Mouse (Mus musculus): ENCODE data around the gene Kmo. TPM values are rescaled to one million over a fixed set of nuclear protein-coding genes. Genes with fewer than 3 reads are reported as not detected.
A peak's percentile ranks its signal among the peaks of the same experiment; 100 is the strongest.

Gene Kmo
- polyA plus RNA-seq, 1 experiment, result 49.6 TPM

DNA sequence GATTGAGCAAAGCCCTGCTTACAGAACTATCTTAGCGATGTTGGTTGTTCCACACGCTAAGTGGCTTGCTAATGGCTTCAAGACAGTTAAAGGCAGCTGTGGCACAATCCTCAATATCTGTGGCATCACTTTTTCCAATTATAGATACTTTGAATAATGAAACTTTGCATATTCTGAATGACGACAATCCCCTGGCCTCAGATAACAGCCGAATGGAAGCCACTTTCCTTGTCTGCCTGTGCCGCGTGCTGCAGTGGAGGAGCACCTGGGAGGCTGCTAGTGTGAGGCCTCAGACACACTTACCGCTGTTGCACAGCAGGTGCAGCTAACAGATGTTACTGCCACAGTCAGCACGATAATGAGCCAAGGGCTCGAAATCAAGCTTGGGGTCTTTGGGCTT lies 5.2 kb upstream of the Kmo start:
- no peaks in the 10 kb centered on the region for H3K27me3 ChIP-seq (replicated peaks; ENCODE audit: control insufficient read depth, insufficient read depth, low read length)
- no peaks in the 10 kb centered on the region for H3K4me1 ChIP-seq (ENCODE audit: control insufficient read depth, insufficient read depth, low read length)
- H3K27ac ChIP-seq (ENCODE audit: insufficient read depth, low read depth, low read length), result no peak overlapping the region
- no peak for DNase-seq
- TF ChIP-seq CTCF (conservative IDR thresholded peaks at IDR 0.05; ENCODE audit: insufficient read depth, insufficient read length, low read depth, low read length) (no peak), POLR2A (IDR thresholded peaks at IDR 0.05; ENCODE audit: low read depth, low read length) (no peak)
- no peak overlapping the region for H3K4me3 ChIP-seq (ENCODE audit: insufficient read depth, low read depth, low read length)
- 95% methylated on average over 9 of the region's 9 CpGs for WGBS
- H3K36me3 ChIP-seq (ENCODE audit: control insufficient read depth, insufficient read depth, low read length), result peaks cover 9% of the 10 kb centered on the region

DNA sequence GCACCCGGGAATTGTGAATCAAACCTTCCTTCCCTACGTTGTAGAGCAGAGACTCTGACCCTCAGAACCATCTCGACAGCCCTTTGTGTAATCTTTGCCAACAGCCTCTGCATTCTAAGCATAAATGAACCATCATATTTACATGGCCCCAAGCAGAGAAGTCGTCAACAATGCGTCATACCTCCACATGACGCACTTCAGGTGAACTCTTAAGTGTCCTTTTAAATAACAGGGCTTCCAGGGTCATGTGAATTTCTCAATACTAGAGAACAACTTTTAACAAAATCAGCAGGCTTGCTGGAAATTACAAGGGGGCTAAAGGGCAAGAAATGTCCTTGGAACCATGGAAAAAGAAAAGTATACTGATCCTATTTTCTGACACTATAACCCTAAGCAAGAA lies 3.5 kb downstream of the Kmo start:
- 43% methylated on average over 6 of the region's 6 CpGs for WGBS
- no peaks in the 10 kb centered on the region; the same call in 1 of the 2 replicates for H3K36me3 ChIP-seq (ENCODE audit: control insufficient read depth, insufficient read depth, low read length)
- H3K27ac ChIP-seq (ENCODE audit: insufficient read depth, low read depth, low read length), result no peak overlapping the region
- no peaks in the 10 kb centered on the region for H3K27me3 ChIP-seq (replicated peaks; ENCODE audit: control insufficient read depth, insufficient read depth, low read length)
- peaks cover 16% of the 10 kb centered on the region for H3K4me1 ChIP-seq (ENCODE audit: control insufficient read depth, insufficient read depth, low read length)
- DNase-seq, result no peak
- no peak overlapping the region for H3K4me3 ChIP-seq (ENCODE audit: insufficient read depth, low read depth, low read length)
- TF ChIP-seq POLR2A (IDR thresholded peaks at IDR 0.05; ENCODE audit: low read depth, low read length) (no peak), CTCF (conservative IDR thresholded peaks at IDR 0.05; ENCODE audit: insufficient read depth, insufficient read length, low read depth, low read length) (no peak)

DNA sequence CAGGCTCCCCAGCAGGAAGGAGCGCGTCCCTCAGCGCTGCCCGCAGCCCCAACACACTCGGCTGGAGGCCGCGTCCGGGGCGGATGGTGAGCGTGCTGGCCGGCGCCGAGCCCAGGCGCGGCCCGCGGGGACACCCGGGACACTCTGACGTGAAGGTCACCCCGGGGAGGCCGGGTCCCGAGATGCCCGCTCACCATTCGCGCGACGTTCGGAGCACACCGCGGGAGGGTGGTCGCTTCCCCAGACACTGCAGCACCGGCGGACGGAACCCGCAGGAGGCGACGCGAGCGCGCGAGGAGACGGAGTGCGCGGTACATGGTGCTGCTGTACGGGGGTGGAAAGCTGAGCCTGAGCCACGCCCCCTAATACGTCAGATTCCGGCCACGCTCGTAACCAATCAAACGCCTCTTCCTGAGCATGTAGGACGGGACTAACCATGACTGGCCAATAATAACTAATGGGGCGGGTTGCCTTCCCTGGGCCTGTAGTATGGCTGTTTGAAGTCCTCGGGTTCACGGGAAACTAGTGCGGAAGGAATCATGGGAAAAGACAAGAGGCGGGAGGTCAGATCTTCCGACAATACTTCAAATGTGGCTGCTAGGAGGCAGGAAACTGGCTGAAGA lies 5.2 kb downstream of the Kmo start, which contains the start of gene Fh1:
Fh1 (minus strand) TSS at position 379 of the 623 bp plus-strand sequence.
- TF ChIP-seq CTCF (conservative IDR thresholded peaks at IDR 0.05; ENCODE audit: insufficient read depth, insufficient read length, low read depth, low read length), result no peak
- peak; percentile 96 for TF ChIP-seq POLR2A (IDR thresholded peaks at IDR 0.05; ENCODE audit: low read depth, low read length)
- peaks cover 16% of the 10 kb centered on the region for H3K4me1 ChIP-seq (ENCODE audit: control insufficient read depth, insufficient read depth, low read length)

DNA sequence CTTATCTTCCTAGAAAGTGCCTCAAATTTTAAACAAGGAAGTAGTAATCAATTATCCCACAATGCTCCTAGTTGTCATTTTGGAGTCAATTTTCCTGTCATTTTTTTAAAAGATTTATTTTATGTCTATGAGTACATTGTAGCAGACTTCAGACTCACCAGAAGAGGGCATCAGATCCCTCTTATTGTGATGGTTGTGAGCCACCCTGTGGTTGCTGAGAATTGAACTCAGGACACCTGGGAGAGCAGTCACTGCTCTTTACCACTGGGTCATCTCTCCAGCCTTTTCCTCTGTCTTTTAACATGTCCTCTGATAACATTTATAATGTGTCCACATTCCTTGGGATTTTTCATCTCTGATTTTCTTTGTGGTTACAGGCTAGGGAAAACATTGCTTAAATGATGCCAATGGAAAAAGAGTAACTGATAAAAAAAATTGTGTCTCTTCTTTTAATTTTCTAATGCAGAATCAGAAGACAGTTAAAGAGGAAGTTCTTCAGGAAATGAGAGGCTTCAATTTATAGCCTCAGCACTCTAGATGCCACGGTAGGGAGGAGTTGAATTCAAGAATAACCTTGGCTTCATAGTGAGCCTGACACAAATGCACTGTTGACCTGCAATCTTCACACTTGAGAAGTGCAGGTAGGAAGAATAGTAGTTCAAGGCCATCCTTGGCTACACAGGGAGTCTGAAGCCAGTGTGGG lies 6.0 kb downstream of the Kmo start:
- H3K27ac ChIP-seq (ENCODE audit: insufficient read depth, low read depth, low read length), result peak overlapping the region; percentile 62
- no peaks in the 10 kb centered on the region for H3K36me3 ChIP-seq (ENCODE audit: control insufficient read depth, insufficient read depth, low read length)
- no peak overlapping the region for H3K4me3 ChIP-seq (ENCODE audit: insufficient read depth, low read depth, low read length)
- 57% methylated on average over 1 of the region's 1 CpGs for WGBS
- H3K27me3 ChIP-seq (replicated peaks; ENCODE audit: control insufficient read depth, insufficient read depth, low read length), result no peaks in the 10 kb centered on the region
- no peak for TF ChIP-seq POLR2A (IDR thresholded peaks at IDR 0.05; ENCODE audit: low read depth, low read length)
- peak; percentile 68 for TF ChIP-seq CTCF (conservative IDR thresholded peaks at IDR 0.05; ENCODE audit: insufficient read depth, insufficient read length, low read depth, low read length)
- H3K4me1 ChIP-seq (ENCODE audit: control insufficient read depth, insufficient read depth, low read length), result peaks cover 18% of the 10 kb centered on the region
- DNase-seq, result peak; percentile 57

More for the DNA sequence above, 5.2 kb downstream of the Kmo start, which contains the start of gene Fh1:
- H3K27me3 ChIP-seq (replicated peaks; ENCODE audit: control insufficient read depth, insufficient read depth, low read length), result no peaks in the 10 kb centered on the region
- DNase-seq, result peak; percentile 99
- peak within 1 kb of the TSS; percentile 77 for H3K4me3 ChIP-seq (ENCODE audit: insufficient read depth, low read depth, low read length)
- H3K27ac ChIP-seq (ENCODE audit: insufficient read depth, low read depth, low read length), result peak within 1 kb of the TSS; percentile 62
- under 1% methylated on average over 58 of the region's 58 CpGs for WGBS
- H3K36me3 ChIP-seq (ENCODE audit: control insufficient read depth, insufficient read depth, low read length), result no peaks in the 10 kb centered on the region

DNA sequence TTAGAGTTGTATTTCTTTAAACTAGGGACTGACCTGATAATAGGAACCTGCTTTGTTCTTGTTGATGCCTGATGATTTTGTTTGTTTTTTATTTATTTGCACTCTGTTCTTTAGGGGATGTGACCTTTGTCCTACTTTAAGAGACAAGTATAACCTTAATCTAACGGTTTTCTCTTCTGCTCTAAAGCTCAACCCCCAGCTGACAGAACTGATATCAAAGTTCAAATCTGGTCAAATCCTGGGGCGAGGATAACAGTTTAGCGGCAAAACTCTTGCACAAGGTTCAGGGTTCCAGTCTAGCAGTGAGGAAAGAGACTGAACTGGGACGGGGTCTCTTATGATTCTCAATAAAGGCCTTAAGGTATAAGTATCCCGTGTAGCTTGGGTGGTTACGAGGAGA lies 9.1 kb downstream of the Kmo start:
- TF ChIP-seq CTCF (conservative IDR thresholded peaks at IDR 0.05; ENCODE audit: insufficient read depth, insufficient read length, low read depth, low read length), result no peak
- TF ChIP-seq POLR2A (IDR thresholded peaks at IDR 0.05; ENCODE audit: low read depth, low read length), result no peak
- Histone ChIP-seq H3K36me3 (ENCODE audit: control insufficient read depth, insufficient read depth, low read length) (no peaks in the 10 kb centered on the region), H3K4me1 (ENCODE audit: control insufficient read depth, insufficient read depth, low read length) (peaks cover 8% of the 10 kb centered on the region), H3K27ac (ENCODE audit: insufficient read depth, low read depth, low read length) (no peak overlapping the region), H3K4me3 (ENCODE audit: insufficient read depth, low read depth, low read length) (no peak overlapping the region), H3K27me3 (replicated peaks; ENCODE audit: control insufficient read depth, insufficient read depth, low read length) (no peaks in the 10 kb centered on the region)
- DNase-seq, result no peak
- 70% methylated on average over 6 of the region's 6 CpGs for WGBS

DNA sequence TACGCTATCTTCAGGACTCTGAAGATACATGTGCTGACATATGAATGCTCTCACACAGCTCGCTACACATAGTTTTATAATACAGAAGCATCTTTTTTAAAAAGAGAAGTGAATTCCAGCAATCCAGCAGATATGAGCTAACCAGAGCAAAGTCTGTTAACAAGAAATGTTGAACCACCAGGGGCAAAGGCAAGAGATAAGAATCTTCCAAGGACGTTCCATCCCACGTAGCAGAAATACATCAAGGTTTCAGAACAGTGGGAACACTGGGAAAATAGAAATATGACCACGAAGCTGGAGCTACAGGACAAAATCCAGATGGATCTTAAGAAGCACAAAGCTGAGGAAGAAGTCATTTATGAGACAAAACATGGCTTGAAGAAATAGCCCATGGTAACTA lies 10.2 kb downstream of the Kmo start:
- WGBS, result 80% methylated on average over 5 of the region's 5 CpGs
- H3K27ac ChIP-seq (ENCODE audit: insufficient read depth, low read depth, low read length), result no peak overlapping the region
- H3K36me3 ChIP-seq (ENCODE audit: control insufficient read depth, insufficient read depth, low read length), result no peaks in the 10 kb centered on the region
- peaks cover 2% of the 10 kb centered on the region; the same call in 1 of the 2 replicates for H3K4me1 ChIP-seq (ENCODE audit: control insufficient read depth, insufficient read depth, low read length)
- DNase-seq, result no peak
- TF ChIP-seq CTCF (conservative IDR thresholded peaks at IDR 0.05; ENCODE audit: insufficient read depth, insufficient read length, low read depth, low read length), result no peak
- no peak for TF ChIP-seq POLR2A (IDR thresholded peaks at IDR 0.05; ENCODE audit: low read depth, low read length)
- H3K27me3 ChIP-seq (replicated peaks; ENCODE audit: control insufficient read depth, insufficient read depth, low read length), result no peaks in the 10 kb centered on the region
- H3K4me3 ChIP-seq (ENCODE audit: insufficient read depth, low read depth, low read length), result no peak overlapping the region

DNA sequence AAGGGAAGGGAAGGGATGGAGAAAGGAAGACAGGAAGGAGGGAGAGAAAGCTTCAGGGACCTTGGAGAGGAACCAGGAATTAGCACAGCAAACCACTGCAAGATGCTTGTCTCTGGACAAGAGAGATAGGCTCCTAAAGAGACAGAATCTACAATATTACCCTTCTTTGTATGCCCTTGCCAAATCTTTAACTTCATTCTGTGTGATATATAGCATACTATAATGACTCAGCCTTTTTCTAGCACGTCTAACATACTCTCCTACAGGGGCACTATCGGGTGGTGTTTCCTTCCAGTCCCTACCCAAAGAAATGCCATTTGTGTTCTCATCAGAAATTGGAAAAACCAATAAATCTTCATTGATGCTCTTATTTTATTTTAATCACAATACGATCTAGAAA lies 10.9 kb downstream of the Kmo start:
- Histone ChIP-seq H3K4me3 (ENCODE audit: insufficient read depth, low read depth, low read length) (no peak overlapping the region), H3K4me1 (ENCODE audit: control insufficient read depth, insufficient read depth, low read length) (peaks cover 2% of the 10 kb centered on the region; the same call in 1 of the 2 replicates), H3K27ac (ENCODE audit: insufficient read depth, low read depth, low read length) (peak overlapping the region; percentile 87), H3K36me3 (ENCODE audit: control insufficient read depth, insufficient read depth, low read length) (no peaks in the 10 kb centered on the region), H3K27me3 (replicated peaks; ENCODE audit: control insufficient read depth, insufficient read depth, low read length) (no peaks in the 10 kb centered on the region)
- no peak for DNase-seq
- TF ChIP-seq POLR2A (IDR thresholded peaks at IDR 0.05; ENCODE audit: low read depth, low read length) (no peak), CTCF (conservative IDR thresholded peaks at IDR 0.05; ENCODE audit: insufficient read depth, insufficient read length, low read depth, low read length) (no peak)
- 73% methylated on average over 3 of the region's 3 CpGs for WGBS
